Mouse (Mus musculus) limb, embryonic 11.5 days (tissue): ENCODE results near the gene Banp. TPM values are rescaled to one million over a fixed set of nuclear protein-coding genes. Genes with fewer than 3 reads are reported as not detected.
A peak's percentile ranks its signal among the peaks of the same experiment; 100 is the strongest.

ENCODE experiments used
- ATAC-seq: fragments of 200-750 bp; cut with Nextera tagmentation; 2 replicates; pipeline ENCODE4 v1.8.0; 2017; ENCODE audit warnings: low read depth; ENCODE audit not compliant: insufficient number of reproducible peaks, low FRiP score, low TSS enrichment
- DNase-seq: peaks from one replicate; pipeline ENCODE4 v3.0.0-alpha.2; 2015; ENCODE audit warnings: low spot score
- H3K27ac ChIP-seq: fragments of 300-500 bp; sonication (generic); replicated peaks from 2 replicates; pipeline ENCODE4 v1.5.1; 2014; ENCODE audit warnings: low read depth, mild to moderate bottlenecking, low read length
- H3K27me3 ChIP-seq: fragments of 300-500 bp; sonication (generic); 2 replicates; pipeline ENCODE4 v1.6.1; 2014; ENCODE audit warnings: mild to moderate bottlenecking, low read length, mixed read lengths; ENCODE audit not compliant: control insufficient read depth, insufficient read depth
- H3K36me3 ChIP-seq: fragments of 300-500 bp; sonication (generic); 2 replicates; pipeline ENCODE4 v1.6.1; 2014; ENCODE audit warnings: mild to moderate bottlenecking, low read length, moderate library complexity, mixed read lengths; ENCODE audit not compliant: control insufficient read depth, insufficient read depth
- H3K4me1 ChIP-seq: fragments of 300-500 bp; sonication (generic); 2 replicates; pipeline ENCODE4 v1.6.1; 2014; ENCODE audit warnings: low read length, mixed read lengths; ENCODE audit not compliant: control insufficient read depth, insufficient read depth
- H3K4me2 ChIP-seq: fragments of 300-500 bp; sonication (generic); 2 replicates; pipeline ENCODE4 v1.6.1; 2014; ENCODE audit warnings: low read depth, mild to moderate bottlenecking, moderate library complexity; ENCODE audit not compliant: severe bottlenecking
- H3K4me3 ChIP-seq: fragments of 300-500 bp; sonication (generic); 2 replicates; pipeline ENCODE4 v1.5.1; 2014; ENCODE audit warnings: low read depth, low read length
- H3K9ac ChIP-seq: fragments of 300-500 bp; sonication (generic); 2 replicates; pipeline ENCODE4 v1.6.1; 2014; ENCODE audit warnings: mild to moderate bottlenecking, low read length
- H3K9me3 ChIP-seq: fragments of 300-500 bp; sonication (generic); 2 replicates; pipeline ENCODE4 v1.6.1; 2016; ENCODE audit warnings: low read length; ENCODE audit not compliant: control insufficient read depth
- WGBS: fragments of 180-500 bp; shearing (Covaris S2); extraction: QIAGEN DNeasy Blood & Tissue Kit; methylation state at CpG from one replicate; pipeline ENCODE4 v1.1.7; 2014; 5-methylcytosine and 5-hydroxymethylcytosine counted together
- polyA plus RNA-seq: library from polyadenylated mRNA; unstranded; fragments of >200 nt; fragmentation: Nextera tagmentation; extraction: Ambion mirVana; gene quantifications from 2 replicates; pipeline ENCODE4 v1.2.1, GENCODE M21; 2014

Banp gene
- polyA plus RNA-seq, 1 experiment from 2014 or later: 58.1 TPM

DNA sequence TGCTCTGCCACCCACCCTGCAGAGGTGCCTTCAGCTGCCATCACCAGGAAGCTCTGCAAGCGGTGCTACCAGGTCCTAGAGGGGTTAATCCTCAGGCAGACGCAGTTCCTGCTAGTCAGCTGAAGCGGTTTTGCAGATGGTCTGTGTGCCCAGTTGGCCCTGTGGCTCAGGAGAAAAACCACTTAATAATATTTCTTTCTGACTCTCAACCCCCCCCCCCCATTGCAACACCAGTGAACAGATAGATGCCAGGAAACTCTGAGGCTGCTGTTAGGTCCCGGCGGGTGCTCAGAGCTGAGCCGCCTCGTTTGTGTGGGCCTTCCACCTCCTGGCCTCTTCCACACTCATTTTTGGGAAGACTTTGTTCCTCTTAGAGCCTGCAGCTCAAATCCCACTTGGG is 86.0 kb downstream of the Banp start:
- H3K4me3 ChIP-seq: no peak overlapping the region
- no peak overlapping the region for H3K27ac ChIP-seq
- H3K9ac ChIP-seq: no peak overlapping the region
- no peaks in the 10 kb centered on the region for H3K9me3 ChIP-seq
- H3K27me3 ChIP-seq: no peaks in the 10 kb centered on the region
- no peak overlapping the region for H3K4me2 ChIP-seq
- no peaks in the 10 kb centered on the region for H3K36me3 ChIP-seq
- ATAC-seq: no peak
- H3K4me1 ChIP-seq: peaks cover 9% of the 10 kb centered on the region
- no peak for DNase-seq
- 61% methylated on average over 7 of the region's 7 CpGs for WGBS

DNA sequence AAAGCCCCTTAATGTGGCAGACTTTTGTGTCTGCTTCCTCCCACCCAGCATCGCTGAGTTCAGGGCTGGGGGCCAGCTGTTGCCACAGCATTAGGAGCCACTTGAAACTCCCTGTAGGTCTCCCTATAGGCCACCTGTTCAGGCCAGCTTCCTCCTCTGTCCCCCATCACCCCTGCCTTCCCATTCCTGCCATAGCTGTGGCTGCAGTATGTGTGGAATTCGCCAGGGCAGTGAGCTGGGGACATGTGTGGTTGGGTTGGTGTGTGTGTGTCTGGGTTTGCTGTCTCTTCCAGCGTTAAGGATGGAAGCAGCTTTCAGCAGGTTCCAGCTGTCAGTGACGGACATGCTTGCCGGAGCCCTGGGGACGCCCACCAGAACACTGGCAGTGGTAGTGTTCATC is 86.8 kb downstream of the Banp start:
- peaks cover 9% of the 10 kb centered on the region for H3K4me1 ChIP-seq

DNA sequence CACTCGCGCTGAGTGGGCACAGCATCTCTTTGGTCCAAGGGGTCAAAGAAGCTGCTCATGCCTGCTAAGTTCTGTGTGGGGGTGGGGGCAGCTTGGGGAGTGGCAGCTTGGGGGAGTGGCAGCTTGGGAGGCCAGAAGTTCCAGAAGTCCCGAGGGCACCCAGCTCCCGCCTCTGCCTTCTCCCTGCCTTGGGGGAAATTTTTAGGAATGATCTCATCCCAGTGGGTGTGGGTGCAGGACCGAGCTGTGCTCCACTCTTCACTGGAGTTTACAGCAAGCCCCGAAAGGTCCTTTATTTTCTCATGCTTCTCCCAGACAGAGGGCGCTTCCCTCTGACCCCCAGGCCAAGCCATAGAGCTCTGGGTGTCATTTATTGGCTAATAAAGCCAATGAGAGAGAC is 87.7 kb downstream of the Banp start:
- Histone ChIP-seq H3K4me1 (peaks cover 6% of the 10 kb centered on the region), H3K27me3 (no peaks in the 10 kb centered on the region)
- no peak for ATAC-seq

More for the DNA sequence above, 86.8 kb downstream of the Banp start:
- DNase-seq: no peak
- no peak overlapping the region for H3K9ac ChIP-seq
- ATAC-seq: no peak
- H3K4me3 ChIP-seq: no peak overlapping the region
- WGBS: 77% methylated on average over 6 of the region's 6 CpGs
- no peak overlapping the region; the same call in 1 of the 2 replicates for H3K27ac ChIP-seq
- no peaks in the 10 kb centered on the region for H3K27me3 ChIP-seq
- H3K4me2 ChIP-seq: no peak overlapping the region
- H3K9me3 ChIP-seq: no peaks in the 10 kb centered on the region
- no peaks in the 10 kb centered on the region for H3K36me3 ChIP-seq

DNA sequence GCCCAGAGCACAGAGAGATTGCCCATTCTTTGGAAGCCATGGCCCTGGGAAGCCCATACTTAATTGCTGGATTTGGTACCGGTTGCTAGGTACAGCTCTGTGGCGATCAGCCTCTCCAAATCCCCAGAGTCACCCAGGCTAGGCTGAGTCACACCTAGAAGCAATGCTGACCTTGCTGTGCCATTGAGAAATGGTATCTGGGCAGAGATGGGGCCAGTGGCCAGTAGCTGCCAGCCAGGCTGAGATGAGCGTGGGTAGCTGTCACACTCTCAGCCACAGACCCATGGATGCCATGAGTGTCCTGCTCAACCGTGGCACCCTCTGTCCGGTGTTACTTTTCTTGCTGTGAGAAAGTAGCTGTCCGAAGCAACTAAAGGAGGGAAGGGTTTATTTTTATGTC is 88.5 kb downstream of the Banp start:
- Histone ChIP-seq H3K36me3 (no peaks in the 10 kb centered on the region), H3K4me1 (peaks cover 9% of the 10 kb centered on the region), H3K9ac (no peak overlapping the region), H3K27ac (no peak overlapping the region), H3K9me3 (no peaks in the 10 kb centered on the region), H3K27me3 (no peaks in the 10 kb centered on the region), H3K4me2 (no peak overlapping the region), H3K4me3 (no peak overlapping the region)
- no peak for DNase-seq
- ATAC-seq: no peak
- WGBS: 92% methylated on average over 6 of the region's 6 CpGs

More for the DNA sequence above, 87.7 kb downstream of the Banp start:
- Histone ChIP-seq H3K9me3 (no peaks in the 10 kb centered on the region), H3K9ac (no peak overlapping the region), H3K4me2 (peak overlapping the region; percentile 2; the same call in 1 of the 2 replicates), H3K36me3 (no peaks in the 10 kb centered on the region), H3K4me3 (no peak overlapping the region), H3K27ac (no peak overlapping the region)
- DNase-seq: no peak
- WGBS: 74% methylated on average over 7 of the region's 7 CpGs

DNA sequence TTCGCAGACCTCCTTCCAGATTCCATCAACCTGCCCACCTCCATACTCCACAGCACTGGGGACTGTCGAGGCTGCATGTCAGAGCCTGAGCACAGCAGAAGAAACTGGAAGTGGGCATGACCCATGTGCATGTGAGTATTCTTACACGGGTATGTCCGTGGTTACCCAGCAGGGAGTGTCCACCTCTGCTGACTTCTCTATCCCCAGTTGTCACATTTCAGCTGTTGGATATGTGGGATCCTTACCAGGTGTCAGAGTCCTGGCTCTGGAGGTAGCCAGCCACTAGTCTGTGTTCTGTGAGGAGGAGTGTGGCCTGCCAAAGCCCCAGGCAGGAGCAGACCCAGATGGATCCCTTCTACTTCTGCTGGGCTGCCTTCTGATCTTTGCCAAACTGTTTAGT is 89.9 kb downstream of the Banp start:
- 84% methylated on average over 4 of the region's 4 CpGs for WGBS
- Histone ChIP-seq H3K4me1 (peaks cover 14% of the 10 kb centered on the region), H3K36me3 (no peaks in the 10 kb centered on the region), H3K27ac (no peak overlapping the region), H3K27me3 (no peaks in the 10 kb centered on the region), H3K9ac (no peak overlapping the region), H3K4me3 (no peak overlapping the region), H3K9me3 (no peaks in the 10 kb centered on the region), H3K4me2 (no peak overlapping the region)
- ATAC-seq (no peak), DNase-seq (no peak)

DNA sequence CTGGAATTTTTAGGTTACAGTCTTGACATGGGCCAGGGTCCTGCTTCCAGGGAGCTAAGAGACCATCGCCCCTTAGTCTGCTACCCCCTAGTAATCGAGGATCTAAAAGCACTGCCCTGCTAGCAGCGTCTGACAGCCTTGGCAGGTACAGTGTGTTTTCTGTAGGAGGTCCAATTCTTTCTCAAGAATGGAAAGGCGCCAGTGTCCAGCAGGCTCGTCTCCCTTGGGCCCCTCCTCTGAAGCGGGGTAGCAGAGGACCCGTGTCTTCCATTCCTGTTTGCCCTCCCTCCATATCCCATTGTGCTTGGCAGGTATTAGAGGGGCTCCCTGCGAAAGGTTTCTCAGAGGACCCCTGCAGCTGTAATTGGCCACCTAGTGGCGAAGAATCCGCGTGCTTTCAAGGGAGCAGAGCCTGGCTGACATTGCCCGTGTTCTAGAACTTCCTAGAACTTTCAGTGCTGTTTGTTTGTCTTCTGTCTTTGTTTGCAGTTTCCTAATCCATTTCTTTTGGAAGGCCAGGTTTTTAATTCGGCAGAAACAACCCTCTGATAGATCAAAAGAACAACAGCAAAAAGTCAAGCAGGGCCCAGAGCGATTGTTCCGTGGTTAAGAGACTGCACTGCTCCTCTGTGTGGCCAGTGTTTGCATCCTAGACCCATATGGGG is 97.8 kb downstream of the Banp start:
- no peak overlapping the region for H3K4me3 ChIP-seq
- peaks cover 21% of the 10 kb centered on the region for H3K4me1 ChIP-seq
- DNase-seq (peak; percentile 39), ATAC-seq (no peak)
- H3K9me3 ChIP-seq: no peaks in the 10 kb centered on the region
- WGBS: 68% methylated on average over 15 of the region's 15 CpGs
- H3K27me3 ChIP-seq: no peaks in the 10 kb centered on the region
- H3K9ac ChIP-seq: no peak overlapping the region
- no peak overlapping the region for H3K4me2 ChIP-seq
- H3K27ac ChIP-seq: no peak overlapping the region
- no peaks in the 10 kb centered on the region for H3K36me3 ChIP-seq

DNA sequence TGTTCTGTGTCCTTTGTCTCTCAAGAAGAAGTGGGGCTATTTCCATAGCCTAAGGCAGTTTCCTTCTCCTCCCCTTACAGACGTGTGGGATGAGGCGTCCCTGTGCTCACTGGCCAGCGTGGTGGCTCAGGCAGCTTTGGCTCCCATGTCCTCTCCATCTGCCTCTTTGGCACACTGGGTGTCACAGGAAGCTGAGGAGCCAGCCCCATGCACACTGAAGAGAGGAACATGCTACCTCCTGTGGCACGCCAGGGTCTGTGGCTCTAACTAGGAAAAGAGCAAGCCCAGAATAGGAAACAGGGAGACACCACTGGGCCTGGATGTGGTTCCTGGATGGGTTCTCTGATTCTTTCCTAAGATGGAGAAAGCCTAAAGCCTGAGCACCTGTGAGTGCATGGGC is 99.7 kb downstream of the Banp start:
- H3K36me3 ChIP-seq: no peaks in the 10 kb centered on the region
- H3K4me2 ChIP-seq: no peak overlapping the region
- peaks cover 16% of the 10 kb centered on the region for H3K4me1 ChIP-seq
- DNase-seq: no peak
- H3K27me3 ChIP-seq: no peaks in the 10 kb centered on the region
- no peak for ATAC-seq
- H3K9me3 ChIP-seq: no peaks in the 10 kb centered on the region
- H3K4me3 ChIP-seq: no peak overlapping the region
- WGBS: 96% methylated on average over 4 of the region's 4 CpGs
- no peak overlapping the region for H3K27ac ChIP-seq
- H3K9ac ChIP-seq: no peak overlapping the region

DNA sequence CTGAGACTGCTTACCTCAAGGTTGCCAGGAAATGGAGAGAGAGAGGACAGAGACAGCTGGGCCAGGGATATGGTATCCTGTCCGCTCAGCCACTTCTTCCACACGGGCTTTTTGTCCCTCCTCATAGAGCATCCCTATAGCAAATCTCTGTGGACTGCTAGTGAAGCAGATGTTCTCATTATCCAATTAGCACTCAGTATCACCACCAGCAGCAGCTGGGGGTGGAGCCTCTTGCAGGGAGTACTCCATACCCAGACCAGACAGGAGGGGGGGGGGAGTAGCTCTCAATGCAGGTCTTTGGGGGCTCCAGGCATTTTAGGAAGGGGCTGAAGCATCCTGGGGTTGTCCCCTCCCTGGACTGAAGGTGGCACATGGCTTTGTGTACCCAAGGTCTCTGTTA is 100.4 kb downstream of the Banp start:
- ATAC-seq (no peak), DNase-seq (no peak)
- no peaks in the 10 kb centered on the region for H3K9me3 ChIP-seq
- peaks cover 16% of the 10 kb centered on the region for H3K4me1 ChIP-seq
- no peak overlapping the region for H3K27ac ChIP-seq
- H3K9ac ChIP-seq: no peak overlapping the region
- no peak overlapping the region for H3K4me2 ChIP-seq
- WGBS: 78% methylated on average over 2 of the region's 2 CpGs
- H3K36me3 ChIP-seq: no peaks in the 10 kb centered on the region
- H3K4me3 ChIP-seq: no peak overlapping the region
- no peaks in the 10 kb centered on the region for H3K27me3 ChIP-seq

DNA sequence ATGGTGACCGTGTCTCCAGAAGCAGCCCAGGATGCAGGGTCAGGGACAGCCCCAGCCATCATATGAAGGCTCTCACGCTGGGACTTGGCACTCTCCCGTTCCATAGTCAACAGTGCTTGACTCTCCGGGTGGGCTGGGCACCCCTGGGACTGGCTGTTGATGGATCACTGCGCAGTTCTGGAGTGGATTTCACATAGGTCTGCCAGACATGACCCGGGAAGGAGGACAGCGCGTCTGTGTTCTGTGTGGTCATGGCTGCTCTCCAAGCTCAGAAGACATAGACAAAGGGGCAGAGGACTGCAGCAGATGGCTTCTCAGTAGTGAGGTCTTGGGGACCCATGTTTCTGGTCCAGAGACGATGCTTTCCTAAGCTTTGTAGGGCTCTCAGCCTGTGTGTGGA is 101.1 kb downstream of the Banp start:
- Histone ChIP-seq H3K4me1 (peaks cover 17% of the 10 kb centered on the region), H3K9ac (no peak overlapping the region), H3K36me3 (no peaks in the 10 kb centered on the region), H3K27ac (no peak overlapping the region), H3K27me3 (no peaks in the 10 kb centered on the region), H3K9me3 (no peaks in the 10 kb centered on the region), H3K4me3 (no peak overlapping the region; the same call in 1 of the 2 replicates), H3K4me2 (no peak overlapping the region)
- DNase-seq (no peak), ATAC-seq (no peak)
- WGBS: 92% methylated on average over 9 of the region's 9 CpGs
